Mouse (Mus musculus) thymus, adult 18-20 months (tissue): ENCODE results near the gene 1700034I23Rik.
"Not testable (repeated sequence)": the region's sequence is repeated elsewhere in the genome, so short reads cannot be mapped to it uniquely, and the experiment has no call there.

ENCODE experiments used
- DNase-seq, 2 experiments: peaks; one replicate each; pipeline ENCODE4 v3.0.0; 2022; ENCODE audit warnings: mixed read lengths in 2 of 2

Gene 1700034I23Rik

DNA sequence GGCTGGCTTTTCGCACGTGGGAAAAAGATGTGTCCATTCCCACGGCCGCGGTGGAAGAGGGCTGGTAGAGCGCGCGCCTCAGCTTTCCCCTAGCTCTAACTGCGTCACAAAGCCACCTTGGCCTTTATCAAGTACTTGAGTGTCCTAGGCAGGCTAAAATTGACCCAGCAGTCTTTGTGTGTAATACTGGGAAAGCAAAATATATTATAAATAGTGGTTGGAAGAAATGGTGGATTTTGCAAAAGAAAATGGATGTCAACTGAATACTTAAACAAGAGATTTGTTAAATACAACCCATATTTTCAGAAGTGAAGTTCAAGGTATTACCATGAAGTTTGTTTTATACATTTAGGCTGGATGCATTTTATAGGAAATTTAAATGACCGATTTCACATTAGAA is at the start of gene 1700034I23Rik:
1700034I23Rik (minus strand) TSS at position 101 of the 400 bp plus-strand sequence.
- not testable (repeated sequence) for DNase-seq

DNA sequence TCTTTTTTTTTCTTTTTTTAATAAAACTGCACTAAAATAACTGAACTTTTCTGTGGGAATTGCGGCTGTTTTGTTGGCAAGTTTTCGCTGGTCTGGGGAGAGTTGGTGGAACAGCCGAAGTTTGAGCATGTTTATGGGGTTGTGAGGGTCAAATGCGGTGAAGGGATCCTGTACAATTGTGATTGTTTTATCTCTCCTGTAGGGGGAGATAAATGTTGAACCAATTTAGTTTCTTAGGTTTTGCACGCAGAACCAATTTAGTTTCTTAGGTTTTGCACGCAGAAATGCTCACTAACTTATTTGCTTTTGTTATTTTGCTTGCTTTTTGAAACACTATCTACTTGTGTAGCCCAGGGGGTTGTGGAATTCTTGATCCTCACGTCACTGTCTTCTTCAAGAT is 49.0 kb upstream of the 1700034I23Rik start:
- no peak for DNase-seq

DNA sequence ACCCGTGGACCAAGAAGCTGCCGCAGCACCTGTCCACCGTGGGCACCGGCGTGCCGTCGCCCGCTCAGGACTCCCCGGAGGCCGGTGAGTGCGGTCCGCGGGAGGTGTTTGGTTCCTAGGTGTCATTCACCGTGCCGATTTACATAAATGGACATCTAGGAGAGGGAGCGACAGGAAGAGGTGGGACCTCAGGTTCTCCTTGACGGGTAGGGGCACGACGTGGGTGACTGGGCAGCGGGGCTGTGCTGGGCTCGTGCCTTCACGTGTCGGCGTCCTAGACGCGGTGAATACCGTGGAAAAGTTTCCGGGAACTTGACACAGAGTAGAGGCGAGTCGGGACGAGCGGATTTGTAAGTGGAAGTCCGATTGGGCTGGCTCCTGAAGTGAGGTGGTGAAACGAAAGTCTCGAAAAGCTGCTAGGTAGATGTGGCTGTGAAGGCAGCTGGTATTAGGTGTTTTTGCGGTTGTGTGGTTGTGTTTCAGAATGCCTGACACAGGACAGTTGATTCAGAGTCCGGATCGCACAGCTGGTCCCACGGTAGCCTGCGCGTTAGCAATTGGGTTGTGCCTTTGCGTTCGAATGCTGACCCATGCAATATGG is 48.4 kb upstream of the 1700034I23Rik start:
- peak; percentile 39 to 50 for DNase-seq

DNA sequence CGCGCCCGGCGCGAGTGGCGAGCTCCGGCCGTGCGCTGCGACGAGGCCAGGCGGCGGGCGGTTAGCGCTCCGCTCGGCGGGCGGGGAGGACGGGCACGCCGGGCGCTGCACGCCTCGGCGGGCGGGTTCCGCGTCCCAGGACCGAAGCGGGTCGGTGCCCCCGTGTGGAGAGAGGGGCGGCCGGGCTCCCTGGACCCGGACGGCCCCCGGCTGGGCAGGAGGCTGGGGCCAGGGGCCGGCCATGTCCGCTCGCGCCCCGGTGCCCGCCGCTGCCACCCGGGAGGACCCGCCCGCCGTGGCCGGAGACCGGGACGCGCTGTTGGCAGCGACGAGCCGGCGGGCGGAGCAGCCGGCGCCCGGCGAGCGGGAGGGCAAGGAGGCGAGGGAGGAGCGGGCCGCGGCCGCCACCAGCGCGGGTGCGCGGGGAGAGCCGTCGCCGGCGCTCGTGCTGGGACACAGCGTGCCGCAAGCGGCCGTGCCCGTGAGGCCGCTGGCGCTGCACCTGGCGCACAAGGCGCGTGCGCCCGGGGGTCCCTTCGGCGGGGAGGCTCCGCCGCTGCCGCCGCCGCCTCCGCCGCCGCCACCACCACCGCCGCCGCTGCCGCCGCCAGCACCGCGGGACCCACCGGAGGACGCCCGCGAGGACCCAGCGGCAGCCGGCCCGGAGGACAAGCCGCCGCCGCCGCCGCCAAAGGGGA is 47.7 kb upstream of the 1700034I23Rik start:
- peak; percentile 20 to 34 for DNase-seq

DNA sequence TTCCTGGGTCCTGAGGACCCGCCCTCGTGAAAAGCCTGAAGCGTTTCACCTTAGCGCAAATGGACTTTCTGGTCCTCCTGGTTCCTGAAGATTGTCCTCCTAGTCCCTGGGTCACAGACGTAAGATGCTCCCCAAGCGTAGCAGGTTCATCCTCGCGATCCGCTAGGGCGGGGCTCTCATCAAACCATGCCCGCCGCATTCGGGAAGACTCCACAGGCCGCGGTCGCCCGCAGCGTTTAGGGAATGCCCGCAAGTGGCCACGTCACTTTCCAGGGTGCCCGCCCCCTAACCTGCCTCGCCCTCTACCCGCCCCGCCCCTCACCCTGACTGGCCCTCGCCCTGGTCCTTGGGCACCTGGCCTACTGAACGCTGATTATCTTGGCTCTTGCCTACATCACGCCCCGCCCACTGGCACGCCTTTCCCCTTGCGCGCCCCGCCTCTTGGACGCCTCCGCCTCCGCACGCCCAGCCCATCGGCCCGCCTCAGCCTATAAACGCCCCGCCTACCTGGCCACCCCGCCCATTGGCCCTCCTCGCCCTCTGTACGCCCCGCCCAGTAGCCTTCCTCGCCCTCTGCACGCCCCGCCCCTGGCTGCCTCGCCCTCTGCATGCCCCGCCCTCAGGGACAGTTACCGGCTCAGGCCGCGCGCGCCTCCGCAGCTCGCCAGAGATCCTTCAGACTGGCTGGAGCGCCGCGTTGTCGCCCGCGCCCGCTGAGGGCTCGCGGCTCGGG is 47.0 kb upstream of the 1700034I23Rik start, which contains the start of gene Larp1b:
Larp1b (plus strand) TSS at position 659 of the 733 bp plus-strand sequence.
- peak; percentile 99 for DNase-seq

DNA sequence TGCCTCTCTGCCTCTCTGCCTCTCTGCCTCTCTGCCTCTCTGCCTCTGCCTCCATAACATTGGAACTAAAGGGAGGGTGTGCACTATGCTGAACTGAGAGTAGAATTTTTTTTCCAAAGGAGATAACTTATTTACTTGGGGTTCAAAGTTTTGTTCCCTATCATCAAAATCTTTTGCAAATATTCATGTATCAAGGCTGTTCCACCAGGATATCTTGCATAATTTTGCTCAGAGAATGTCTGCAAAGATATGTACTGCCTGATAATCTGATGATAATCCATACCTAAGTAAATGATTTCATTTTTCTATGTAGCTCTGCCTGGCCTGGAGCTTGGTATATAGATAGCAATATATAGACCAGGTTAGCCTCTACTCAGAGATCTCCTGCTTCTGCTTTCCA is 36.7 kb upstream of the 1700034I23Rik start:
- DNase-seq: no peak

DNA sequence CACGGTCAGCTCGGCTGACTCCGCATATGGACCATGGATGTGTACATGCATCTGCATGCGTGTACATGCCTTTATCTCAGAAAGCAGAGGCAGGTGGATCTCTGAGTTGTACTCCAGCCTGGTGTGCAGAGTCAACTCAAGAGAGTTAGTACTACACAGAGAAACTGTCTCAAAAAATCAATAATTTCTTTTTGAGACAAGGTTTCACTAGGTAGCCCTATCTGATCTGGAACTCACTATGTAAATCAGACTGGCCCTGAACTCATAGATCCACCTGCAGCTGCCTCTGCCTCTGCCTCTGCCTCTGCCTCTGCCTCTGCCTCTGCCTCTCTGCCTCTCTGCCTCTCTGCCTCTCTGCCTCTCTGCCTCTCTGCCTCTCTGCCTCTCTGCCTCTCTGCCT is 36.2 kb upstream of the 1700034I23Rik start:
- no peak for DNase-seq

DNA sequence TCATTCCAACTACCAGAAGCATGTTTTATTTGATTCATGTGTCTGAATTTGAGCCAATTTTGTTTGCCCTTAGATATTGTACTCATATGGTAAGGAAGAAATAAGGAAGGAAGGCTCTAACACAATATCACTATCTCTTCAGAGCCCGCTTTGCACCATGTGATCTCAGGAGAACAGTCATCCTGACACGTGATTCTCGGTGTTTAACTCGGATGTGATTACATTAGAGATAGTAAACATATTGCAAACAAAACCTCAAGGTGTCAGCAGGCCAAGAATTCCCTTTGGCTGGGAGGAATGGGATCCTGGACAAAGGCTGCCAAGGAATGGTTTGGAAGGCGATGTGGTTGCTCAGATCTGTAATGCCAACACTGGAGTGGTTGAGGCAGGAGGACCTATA is 35.8 kb upstream of the 1700034I23Rik start:
- DNase-seq: no peak

DNA sequence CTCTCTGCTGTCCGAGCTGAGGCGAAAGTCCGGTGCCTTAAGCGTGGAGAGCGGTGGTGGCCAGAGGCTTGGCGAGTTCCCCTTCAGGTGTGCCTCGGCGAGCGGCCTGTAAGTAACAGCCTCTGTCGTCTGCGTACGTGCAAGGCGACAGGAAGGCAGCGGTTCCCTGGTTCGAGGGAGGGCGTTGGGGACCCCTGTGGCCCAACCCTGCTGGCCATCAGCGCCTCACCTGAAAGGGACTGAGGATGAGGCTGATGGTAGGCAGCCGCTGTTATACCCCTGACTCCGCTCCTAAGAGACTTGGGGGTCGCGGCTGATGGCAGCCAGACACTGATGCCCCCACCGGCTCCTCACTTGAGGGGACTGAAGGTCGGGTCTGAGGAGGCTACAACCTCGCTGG is 8.0 kb downstream of the 1700034I23Rik start:
- DNase-seq: peak; percentile 35 to 42

DNA sequence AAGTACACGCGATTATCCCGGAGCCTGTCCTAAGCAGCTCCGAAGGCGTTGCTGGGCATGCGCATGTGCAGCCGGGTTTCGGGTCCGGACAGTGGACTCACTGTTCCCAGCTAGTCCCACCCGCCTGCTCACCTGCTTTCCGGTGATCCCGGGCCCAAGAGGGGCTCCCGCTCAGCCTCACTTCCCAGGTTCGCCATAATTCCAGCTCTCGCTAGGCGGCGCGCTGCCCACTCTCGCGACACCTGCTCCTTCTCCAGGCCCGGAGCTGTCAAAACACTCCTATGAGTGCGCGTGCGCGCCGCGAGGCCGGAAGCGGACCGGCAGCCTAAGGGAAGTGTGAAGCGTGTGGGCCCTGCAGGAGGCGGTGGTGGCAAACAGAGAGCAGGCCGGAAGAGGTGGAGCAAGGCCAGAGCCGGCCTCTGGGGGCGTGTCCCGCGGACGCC is 8.5 kb downstream of the 1700034I23Rik start:
- DNase-seq: peak; percentile 99

DNA sequence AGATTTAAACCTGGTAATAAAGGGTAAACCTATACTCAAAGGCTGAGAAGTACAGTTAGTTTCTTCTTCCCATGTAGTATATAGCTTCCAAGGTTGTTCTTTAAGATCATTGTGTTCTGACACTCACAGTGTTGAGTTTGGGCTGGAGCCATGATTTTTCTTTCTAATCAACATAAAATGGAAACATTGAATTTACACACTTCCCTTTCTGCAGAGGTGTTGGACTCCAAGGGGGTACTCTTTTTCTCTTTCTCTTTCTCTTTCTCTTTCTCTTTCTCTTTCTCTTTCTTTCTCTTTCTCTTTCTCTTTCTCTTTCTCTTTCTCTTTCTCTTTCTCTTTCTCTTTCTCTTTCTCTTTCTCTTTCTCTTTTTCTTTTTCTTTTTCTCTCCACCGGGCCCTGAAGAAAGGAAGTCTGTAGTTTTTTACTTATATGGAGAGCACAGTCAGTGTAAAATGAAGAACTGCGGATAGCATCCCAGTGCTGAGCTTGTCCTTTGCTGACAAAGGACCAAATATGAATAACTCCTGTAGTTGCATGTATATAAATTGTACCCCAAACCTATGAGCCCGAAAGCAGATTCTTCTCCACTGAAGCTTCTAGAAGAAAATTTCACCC is 49.1 kb downstream of the 1700034I23Rik start:
- DNase-seq: not testable (repeated sequence)
